Mouse (Mus musculus): Measurements from ENCODE around the gene Slc29a3.

DNA sequence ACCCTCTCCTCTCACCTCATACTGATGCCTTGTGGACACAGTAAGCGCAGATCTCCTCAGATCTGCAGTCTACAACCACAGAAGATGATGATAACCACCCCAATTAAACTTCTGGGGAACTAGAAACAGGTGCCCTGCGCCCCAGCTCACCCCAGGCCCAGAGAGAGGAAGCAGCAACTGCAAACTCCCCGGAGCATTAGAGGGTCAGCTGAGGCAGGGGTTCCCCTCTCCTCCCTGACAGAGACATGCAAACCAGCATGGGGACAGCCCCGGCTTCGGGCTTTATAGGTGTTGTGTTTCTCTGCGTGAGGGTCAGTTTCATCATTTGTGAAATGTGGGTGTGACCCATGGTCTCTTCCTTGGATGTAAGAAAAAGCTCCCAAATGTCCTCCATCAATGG is 54.8 kb downstream of the Slc29a3 start:
- TF ChIP-seq CTCF (IDR thresholded peaks at IDR 0.05) (no peak), POLR2A (IDR thresholded peaks at IDR 0.05; ENCODE audit: insufficient read depth, low read depth, low read length) (no peak), EP300 (IDR thresholded peaks at IDR 0.05; ENCODE audit: insufficient read depth, low read depth, low read length) (no peak)

Measured in heart, adult 2 months (tissue).